Mouse (Mus musculus) erythroblast, embryonic 14.5 days (primary cell): ENCODE data around the gene Adgrb2.

ENCODE experiments used
- GATA1 ChIP-seq: IDR thresholded peaks from 2 replicates; pipeline ENCODE4 v1.6.1; 2012; ENCODE audit warnings: low read length, inconsistent platforms, mixed read lengths
- TAL1 ChIP-seq: IDR thresholded peaks from 3 replicates; pipeline ENCODE4 v1.6.1; 2012; ENCODE audit warnings: low read length, inconsistent platforms, mixed read lengths

- TF ChIP-seq TAL1 (no peak), GATA1 (no peak)
Observed at GRCm38 (mm10) chr4:130006533-130006932, 21.9 kb downstream of the Adgrb2 start.
